Mouse (Mus musculus) yolk sac, embryonic 10.5 days (tissue): ENCODE data around the gene 9530053A07Rik.
"Not testable (repeated sequence)": the region's sequence is repeated elsewhere in the genome, so short reads cannot be mapped to it uniquely, and the experiment has no call there.

Source experiments
- DNase-seq: peaks from one replicate; pipeline ENCODE4 v3.0.0-alpha.2; 2017; ENCODE audit warnings: low spot score

Gene 9530053A07Rik

GRCm38 (mm10) chr7:28129166-28129565 lies at the start of gene 9530053A07Rik:
Gene 9530053A07Rik (plus strand): TSS chr7:28129466.
- DNase-seq, result no peak

- no peak for DNase-seq
Measured at GRCm38 (mm10) chr7:28084215-28084614, 45.1 kb upstream of the 9530053A07Rik start.

GRCm38 (mm10) chr7:28086236-28086635 lies 43.0 kb upstream of the 9530053A07Rik start:
- no peak for DNase-seq

GRCm38 (mm10) chr7:28093541-28093940 lies 35.7 kb upstream of the 9530053A07Rik start:
- DNase-seq, result no peak

GRCm38 (mm10) chr7:28099101-28099500 lies 30.2 kb upstream of the 9530053A07Rik start:
- DNase-seq, result no peak

- peak; percentile 10 for DNase-seq
Measured at GRCm38 (mm10) chr7:28100596-28101590, 28.4 kb upstream of the 9530053A07Rik start.

GRCm38 (mm10) chr7:28102936-28103335 lies 26.3 kb upstream of the 9530053A07Rik start:
- not testable (repeated sequence) for DNase-seq

GRCm38 (mm10) chr7:28104670-28105069 lies 24.6 kb upstream of the 9530053A07Rik start:
- DNase-seq, result no peak

GRCm38 (mm10) chr7:28106241-28106640 lies 23.0 kb upstream of the 9530053A07Rik start:
- DNase-seq, result no peak

- DNase-seq, result no peak
Measured at GRCm38 (mm10) chr7:28114648-28115047, 14.6 kb upstream of the 9530053A07Rik start.

- no peak for DNase-seq
Measured at GRCm38 (mm10) chr7:28137613-28138012, 8.3 kb downstream of the 9530053A07Rik start.

GRCm38 (mm10) chr7:28148263-28148662 lies 19.0 kb downstream of the 9530053A07Rik start:
- DNase-seq, result peak; percentile 16

GRCm38 (mm10) chr7:28149841-28150240 lies 20.6 kb downstream of the 9530053A07Rik start:
- DNase-seq, result no peak

GRCm38 (mm10) chr7:28151584-28152221 lies 22.4 kb downstream of the 9530053A07Rik start:
- DNase-seq, result peak; percentile 11

GRCm38 (mm10) chr7:28153595-28153994 lies 24.3 kb downstream of the 9530053A07Rik start:
- not testable (repeated sequence) for DNase-seq

GRCm38 (mm10) chr7:28159292-28159691 lies 30.0 kb downstream of the 9530053A07Rik start:
- DNase-seq, result no peak

GRCm38 (mm10) chr7:28159893-28160292 lies 30.6 kb downstream of the 9530053A07Rik start:
- no peak for DNase-seq

GRCm38 (mm10) chr7:28161163-28161749 lies 32.0 kb downstream of the 9530053A07Rik start:
- DNase-seq, result peak; percentile 20

GRCm38 (mm10) chr7:28165406-28165805 lies 36.1 kb downstream of the 9530053A07Rik start:
- no peak for DNase-seq

- peak; percentile 70 for DNase-seq
Measured at GRCm38 (mm10) chr7:28168320-28169115, 39.3 kb downstream of the 9530053A07Rik start.
